Mouse (Mus musculus): ENCODE measurements around the gene Smoc1.

GRCm38 (mm10) chr12:81130692-81131091 is 104.1 kb downstream of the Smoc1 start:
- TF ChIP-seq CTCF (IDR thresholded peaks at IDR 0.05) (no peak), POLR2A (IDR thresholded peaks at IDR 0.05; ENCODE audit: insufficient read depth, low read depth, low read length) (no peak), EP300 (IDR thresholded peaks at IDR 0.05; ENCODE audit: insufficient read depth, low read depth, low read length) (no peak)
